Mouse (Mus musculus): Measurements from ENCODE around the gene Spag8. TPM values are rescaled to one million over a fixed set of nuclear protein-coding genes. Genes with fewer than 3 reads are reported as not detected.

Spag8 gene
- polyA plus RNA-seq, 1 experiment from 2014 or later: 7.7 TPM

- no peaks in the 10 kb centered on the region for H3K36me3 ChIP-seq (replicated peaks)
- 77% methylated on average over 6 of the region's 6 CpGs for WGBS
- H3K4me3 ChIP-seq: no peak overlapping the region
- H3K27ac ChIP-seq: no peak overlapping the region
- H3K27me3 ChIP-seq (replicated peaks): no peaks in the 10 kb centered on the region
- no peaks in the 10 kb centered on the region for H3K9me3 ChIP-seq
- no peak overlapping the region for H3K9ac ChIP-seq
- H3K4me1 ChIP-seq: peaks cover 27% of the 10 kb centered on the region
- no peak overlapping the region for H3K4me2 ChIP-seq
- ATAC-seq (replicated peaks): no peak
These were observed 16.6 kb downstream of the Spag8 start for GRCm38 (mm10) chr4:43636751-43637150.

- Histone ChIP-seq H3K9ac (no peak overlapping the region), H3K36me3 (replicated peaks) (no peaks in the 10 kb centered on the region), H3K4me2 (no peak overlapping the region), H3K9me3 (no peaks in the 10 kb centered on the region), H3K27ac (no peak overlapping the region), H3K4me3 (no peak overlapping the region), H3K4me1 (peaks cover 44% of the 10 kb centered on the region), H3K27me3 (replicated peaks) (no peaks in the 10 kb centered on the region)
- 91% methylated on average over 7 of the region's 7 CpGs for WGBS
- ATAC-seq (replicated peaks): no peak
These were observed 18.6 kb downstream of the Spag8 start for GRCm38 (mm10) chr4:43634621-43635374.

GRCm38 (mm10) chr4:43633736-43634135 is 19.7 kb downstream of the Spag8 start:
- Histone ChIP-seq H3K9me3 (no peaks in the 10 kb centered on the region), H3K4me3 (no peak overlapping the region), H3K27ac (no peak overlapping the region), H3K27me3 (replicated peaks) (no peaks in the 10 kb centered on the region), H3K4me1 (peaks cover 45% of the 10 kb centered on the region), H3K9ac (no peak overlapping the region), H3K36me3 (replicated peaks) (no peaks in the 10 kb centered on the region), H3K4me2 (0 out of 2 replicates have a peak overlapping the region, but pooled peaks have one; percentile 4)
- WGBS: 97% methylated on average over 2 of the region's 2 CpGs
- no peak for ATAC-seq (replicated peaks)

GRCm38 (mm10) chr4:43633296-43633695 is 20.1 kb downstream of the Spag8 start:
- peaks cover 45% of the 10 kb centered on the region for H3K4me1 ChIP-seq
- no peaks in the 10 kb centered on the region for H3K9me3 ChIP-seq
- H3K27ac ChIP-seq: no peak overlapping the region
- H3K4me2 ChIP-seq: peak overlapping the region; percentile 90; the same call in 1 of the 2 replicates
- WGBS: 74% methylated on average over 8 of the region's 8 CpGs
- ATAC-seq (replicated peaks): no peak
- H3K27me3 ChIP-seq (replicated peaks): no peaks in the 10 kb centered on the region
- no peak overlapping the region for H3K9ac ChIP-seq
- no peak overlapping the region for H3K4me3 ChIP-seq
- no peaks in the 10 kb centered on the region for H3K36me3 ChIP-seq (replicated peaks)

- 41% methylated on average over 42 of the region's 42 CpGs for whole genome bisulfite sequencing
- Histone ChIP-seq H3K4me2 (peak overlapping the region; percentile 90), H3K27ac (peak overlapping the region; percentile 83), H3K4me1 (peaks cover 45% of the 10 kb centered on the region), H3K9ac (peak overlapping the region; percentile 87), H3K9me3 (no peaks in the 10 kb centered on the region), H3K4me3 (peak overlapping the region; percentile 59), H3K27me3 (replicated peaks) (no peaks in the 10 kb centered on the region), H3K36me3 (replicated peaks) (no peaks in the 10 kb centered on the region)
- ATAC-seq (replicated peaks): peak; percentile 2; the same call in 1 of the 2 replicates
These were observed 21.2 kb downstream of the Spag8 start for GRCm38 (mm10) chr4:43631956-43632920.

- Histone ChIP-seq H3K4me3 (peak within 1 kb of the TSS; percentile 59), H3K36me3 (replicated peaks) (no peaks in the 10 kb centered on the region), H3K27me3 (replicated peaks) (no peaks in the 10 kb centered on the region), H3K9me3 (no peaks in the 10 kb centered on the region), H3K9ac (peak within 1 kb of the TSS; percentile 87), H3K4me2 (peak within 1 kb of the TSS; percentile 90), H3K4me1 (peaks cover 45% of the 10 kb centered on the region), H3K27ac (peak within 1 kb of the TSS; percentile 83)
- peak; percentile 67 for ATAC-seq (replicated peaks)
- 2% methylated on average over 35 of the region's 70 CpGs for WGBS
These were observed 22.1 kb downstream of the Spag8 start, which contains the start of gene Npr2 for GRCm38 (mm10) chr4:43631046-43631955. Gene Npr2, plus strand, starts transcription at chr4:43631935.

- Histone ChIP-seq H3K4me1 (peaks cover 45% of the 10 kb centered on the region), H3K4me2 (peak overlapping the region; percentile 90), H3K4me3 (peak overlapping the region; percentile 59), H3K36me3 (replicated peaks) (no peaks in the 10 kb centered on the region), H3K27me3 (replicated peaks) (no peaks in the 10 kb centered on the region), H3K27ac (peak overlapping the region; percentile 83), H3K9ac (0 out of 2 replicates have a peak overlapping the region, but pooled peaks have one; percentile 87), H3K9me3 (no peaks in the 10 kb centered on the region)
- 18% methylated on average over 5 of the region's 5 CpGs for WGBS
- 0 out of 2 replicates have a peak, but pooled peaks have one; percentile 1 for ATAC-seq (replicated peaks)
These were observed 22.7 kb downstream of the Spag8 start for GRCm38 (mm10) chr4:43630671-43631045.

- H3K4me1 ChIP-seq: peaks cover 45% of the 10 kb centered on the region
- under 1% methylated on average over 5 of the region's 5 CpGs for WGBS
- H3K9ac ChIP-seq: peak overlapping the region; percentile 27; the same call in 1 of the 2 replicates
These were observed 23.3 kb downstream of the Spag8 start for GRCm38 (mm10) chr4:43630030-43630581.

GRCm38 (mm10) chr4:43629106-43629817 is 24.1 kb downstream of the Spag8 start:
- no peak overlapping the region for H3K27ac ChIP-seq
- no peaks in the 10 kb centered on the region for H3K27me3 ChIP-seq (replicated peaks)
- no peak overlapping the region for H3K4me3 ChIP-seq
- WGBS: 35% methylated on average over 20 of the region's 20 CpGs
- peak overlapping the region; percentile 16; the same call in 1 of the 2 replicates for H3K4me2 ChIP-seq
- ATAC-seq (replicated peaks): peak; percentile 45; the same call in 1 of the 2 replicates
- no peak overlapping the region for H3K9ac ChIP-seq
- H3K4me1 ChIP-seq: peaks cover 41% of the 10 kb centered on the region
- no peaks in the 10 kb centered on the region for H3K36me3 ChIP-seq (replicated peaks)
- 0 out of 2 replicates have a peak, but pooled peaks cover 5% of the 10 kb centered on the region for H3K9me3 ChIP-seq

More at GRCm38 (mm10) chr4:43630030-43630581, 23.3 kb downstream of the Spag8 start:
- H3K36me3 ChIP-seq (replicated peaks): no peaks in the 10 kb centered on the region
- H3K4me2 ChIP-seq: peak overlapping the region; percentile 36
- 0 out of 2 replicates have a peak, but pooled peaks cover 4% of the 10 kb centered on the region for H3K9me3 ChIP-seq
- no peaks in the 10 kb centered on the region for H3K27me3 ChIP-seq (replicated peaks)
- ATAC-seq (replicated peaks): peak; percentile 78
- H3K4me3 ChIP-seq: peak overlapping the region; percentile 16; the same call in 1 of the 2 replicates
- H3K27ac ChIP-seq: peak overlapping the region; percentile 83

- 89% methylated on average over 4 of the region's 4 CpGs for WGBS
- ATAC-seq (replicated peaks): no peak
- H3K4me3 ChIP-seq: no peak overlapping the region
These were observed 33.1 kb downstream of the Spag8 start for GRCm38 (mm10) chr4:43620146-43620778.

More at GRCm38 (mm10) chr4:43620146-43620778, 33.1 kb downstream of the Spag8 start:
- Histone ChIP-seq H3K9me3 (0 out of 2 replicates have a peak, but pooled peaks cover 3% of the 10 kb centered on the region), H3K27me3 (replicated peaks) (0 out of 2 replicates have a peak, but pooled peaks cover 2% of the 10 kb centered on the region), H3K4me1 (no peaks in the 10 kb centered on the region), H3K4me2 (no peak overlapping the region), H3K27ac (no peak overlapping the region), H3K36me3 (replicated peaks) (no peaks in the 10 kb centered on the region), H3K9ac (no peak overlapping the region)
